ENCODE assay signal across 22 mouse cellular contexts in genomic region chr13:48586496-48586895, GRCm38 (mm10). TPM values are rescaled to one million over a fixed set of nuclear protein-coding genes. Genes with fewer than 3 reads are reported as not detected.
DNase-seq lines count a peak whose midpoint lies in the region.
"Had no signal": no experiment of that assay in that cellular context is flagged by ENCODE, and none has a peak within 500 bp of the region (broad histone marks: within the 10 kb centered on the region; RNA-seq: fewer than 3 reads in every experiment).

No protein-coding gene starts in this region.

- no peak overlapping the region for H3K27ac ChIP-seq in heart, embryonic 10.5 days
- H3K27ac ChIP-seq: embryonic facial prominence, embryonic 12.5 days; embryonic facial prominence, embryonic 15.5 days; heart, adult 2 months; hindbrain, embryonic 14.5 days; hindbrain, postnatal 0 days had no signal

- H3K36me3 ChIP-seq in heart, embryonic 10.5 days, result 0 out of 2 replicates have a peak, but pooled peaks cover 3% of the 10 kb centered on the region
- H3K36me3 ChIP-seq in splenic B cell, adult 2 months (ENCODE audit: control insufficient read depth, insufficient read depth, low read length, poor library complexity, severe bottlenecking), result no peaks in the 10 kb centered on the region

- 0 out of 2 replicates have a peak, but pooled peaks cover 7% of the 10 kb centered on the region for H3K27me3 ChIP-seq in heart, embryonic 10.5 days (ENCODE audit: insufficient read depth, poor library complexity, severe bottlenecking)
- H3K27me3 ChIP-seq in splenic B cell, adult 2 months (ENCODE audit: control insufficient read depth, insufficient read depth, low read length, poor library complexity, severe bottlenecking), result no peaks in the 10 kb centered on the region
- H3K27me3 ChIP-seq: CH12.LX; embryonic facial prominence, embryonic 12.5 days; embryonic facial prominence, embryonic 15.5 days had no signal

- no peak overlapping the region for H3K4me3 ChIP-seq in heart, embryonic 10.5 days
- H3K4me3 ChIP-seq: embryonic facial prominence, embryonic 12.5 days; embryonic facial prominence, embryonic 15.5 days; heart, adult 2 months had no signal

- 0 out of 2 replicates have a peak, but pooled peaks cover 5% of the 10 kb centered on the region for H3K4me1 ChIP-seq in heart, embryonic 10.5 days
- H3K4me1 ChIP-seq: embryonic facial prominence, embryonic 12.5 days; embryonic facial prominence, embryonic 15.5 days had no signal

- WGBS in heart, embryonic 10.5 days, result 85% methylated on average over 9 of the region's 9 CpGs

- peak; percentile 61 for DNase-seq in heart, embryonic 10.5 days (ENCODE audit: low spot score)
- no peak for DNase-seq in heart, postnatal 36 days
- peak; percentile 20 to 37 for DNase-seq in kidney, adult 8-10 months
- no peak for DNase-seq in kidney, postnatal 14 days
- DNase-seq in kidney, postnatal 36 days, result peak; percentile 21 to 38
- DNase-seq in kidney, postnatal 25 days, result no peak
- peak; percentile 2 for DNase-seq in splenic B cell, adult 2 months (ENCODE audit: low read depth, low spot score)
- DNase-seq: adrenal gland, adult 2 months; adrenal gland, postnatal 14 days; cerebellum, adult 11 months; cerebellum, adult 2 months; cerebellum, adult 9-11 months; cerebellum, postnatal 25 days; forebrain, postnatal 0 days; gastrocnemius, postnatal 25 days; heart, adult 2 months; heart, postnatal 4 days had no signal

- intact Hi-C loops in heart, postnatal 36 days (cut with DNase I), result no loop called here

- H3K9me3 ChIP-seq in heart, embryonic 10.5 days, result no peaks in the 10 kb centered on the region
- H3K9me3 ChIP-seq: embryonic facial prominence, embryonic 12.5 days; embryonic facial prominence, embryonic 15.5 days had no signal

RNA-seq across cellular contexts. Expression of gene Ptpdc1, which starts 39.0 kb away (rescaled TPM):
- 5.1 and 7.0 TPM in 2 replicates for polyA plus RNA-seq in heart, embryonic 10.5 days (2016; fragmentation: Nextera tagmentation; extraction: Ambion mirVana)
- total RNA-seq in heart, postnatal 36 days (2021), result 1 to 10 TPM; 4.6 to 5.4 TPM
- total RNA-seq: CH12.LX had no signal

Comparison
In these comparisons a context has a peak if more than half of its experiments do, and no peak if none do; other contexts are left out.
1. DNase-seq: peak in heart, embryonic 10.5 days (single experiment), kidney, adult 8-10 months (2 of 2), kidney, postnatal 36 days (2 of 2) and splenic B cell, adult 2 months (single experiment); none in heart, postnatal 36 days (0 of 2), kidney, postnatal 14 days (single experiment) and kidney, postnatal 25 days (0 of 2).